Mouse (Mus musculus) heart, embryonic 16.5 days (tissue): ENCODE results near the gene Klhdc8a. TPM values are rescaled to one million over a fixed set of nuclear protein-coding genes. Genes with fewer than 3 reads are reported as not detected.
A peak's percentile ranks its signal among the peaks of the same experiment; 100 is the strongest.

ENCODE experiments used
- ATAC-seq: fragments of 200-750 bp; cut with Nextera tagmentation; replicated peaks from 2 replicates; pipeline ENCODE4 v1.8.0; 2017; ENCODE audit warnings: moderate number of reproducible peaks; ENCODE audit not compliant: insufficient read depth, low FRiP score; ENCODE audit errors: extremely low read depth
- H3K27ac ChIP-seq: fragments of 300-500 bp; sonication (generic); 2 replicates; pipeline ENCODE4 v1.5.1; 2014; ENCODE audit warnings: mild to moderate bottlenecking, low read length, control low read depth, moderate library complexity
- H3K27me3 ChIP-seq: fragments of 300-500 bp; sonication (generic); 2 replicates; pipeline ENCODE4 v1.6.1; 2014; ENCODE audit warnings: low read length, mixed read lengths; ENCODE audit not compliant: control insufficient read depth, insufficient read depth
- H3K36me3 ChIP-seq: fragments of 300-500 bp; sonication (generic); 2 replicates; pipeline ENCODE4 v1.6.1; 2014; ENCODE audit not compliant: control insufficient read depth, insufficient read depth
- H3K4me1 ChIP-seq: fragments of 300-500 bp; sonication (generic); 2 replicates; pipeline ENCODE4 v1.6.1; 2014; ENCODE audit warnings: low read length, mixed read lengths; ENCODE audit not compliant: control insufficient read depth, insufficient read depth
- H3K4me2 ChIP-seq: fragments of 300-500 bp; sonication (generic); 2 replicates; pipeline ENCODE4 v1.6.1; 2014; ENCODE audit warnings: low read depth, mild to moderate bottlenecking, control low read depth, low read length
- H3K4me3 ChIP-seq: fragments of 300-500 bp; sonication (generic); 2 replicates; pipeline ENCODE4 v1.5.1; 2014; ENCODE audit warnings: mild to moderate bottlenecking, control low read depth, low read length
- H3K9ac ChIP-seq: fragments of 300-500 bp; sonication (generic); 2 replicates; pipeline ENCODE4 v1.6.1; 2014; ENCODE audit warnings: low read length, control low read depth
- H3K9me3 ChIP-seq: fragments of 300-500 bp; sonication (generic); replicated peaks from 2 replicates; pipeline ENCODE4 v1.6.1; 2016; ENCODE audit warnings: low read length; ENCODE audit not compliant: control insufficient read depth
- WGBS: fragments of 180-500 bp; shearing (Covaris S2); extraction: QIAGEN DNeasy Blood & Tissue Kit; methylation state at CpG from one replicate; pipeline ENCODE4 v1.1.7; 2014; 5-methylcytosine and 5-hydroxymethylcytosine counted together
- polyA plus RNA-seq: library from polyadenylated mRNA; unstranded; fragments of >200 nt; fragmentation: Nextera tagmentation; extraction: Ambion mirVana; gene quantifications from 2 replicates; pipeline ENCODE4 v1.2.1, GENCODE M21; 2015

The Klhdc8a gene
- 0.49 and 0.62 TPM in 2 replicates for polyA plus RNA-seq

- 2% methylated on average over 28 of the region's 28 CpGs for WGBS
- peak; percentile 18; the same call in 1 of the 2 replicates for ATAC-seq
- H3K9ac ChIP-seq = peak within 1 kb of the TSS; percentile 77
- no peaks in the 10 kb centered on the region for H3K9me3 ChIP-seq
- peak within 1 kb of the TSS; percentile 68 for H3K4me3 ChIP-seq
- no peaks in the 10 kb centered on the region for H3K36me3 ChIP-seq
- peak within 1 kb of the TSS; percentile 99 for H3K4me2 ChIP-seq
- H3K27ac ChIP-seq = no peak within 1 kb of the TSS
- H3K4me1 ChIP-seq = peaks cover 7% of the 10 kb centered on the region
- H3K27me3 ChIP-seq = peaks cover 21% of the 10 kb centered on the region
These were observed at the start of gene Klhdc8a for GRCm38 (mm10) chr1:132298425-132298800. TSS of gene Klhdc8a (plus strand) at chr1:132298626.

- Histone ChIP-seq H3K9me3 (no peaks in the 10 kb centered on the region), H3K9ac (no peak overlapping the region), H3K27me3 (no peaks in the 10 kb centered on the region), H3K36me3 (no peaks in the 10 kb centered on the region), H3K4me2 (no peak overlapping the region), H3K4me1 (no peaks in the 10 kb centered on the region), H3K4me3 (no peak overlapping the region), H3K27ac (no peak overlapping the region)
- 79% methylated on average over 6 of the region's 6 CpGs for WGBS
- ATAC-seq = no peak
These were observed 44.0 kb upstream of the Klhdc8a start for GRCm38 (mm10) chr1:132254467-132254866.

- no peak overlapping the region for H3K4me2 ChIP-seq
- 79% methylated on average over 1 of the region's 1 CpGs for WGBS
- H3K27me3 ChIP-seq = no peaks in the 10 kb centered on the region
- H3K9me3 ChIP-seq = no peaks in the 10 kb centered on the region
- H3K9ac ChIP-seq = no peak overlapping the region
- no peaks in the 10 kb centered on the region for H3K4me1 ChIP-seq
- no peak for ATAC-seq
- no peak overlapping the region for H3K27ac ChIP-seq
- H3K4me3 ChIP-seq = no peak overlapping the region
- no peaks in the 10 kb centered on the region for H3K36me3 ChIP-seq
These were observed 38.1 kb upstream of the Klhdc8a start for GRCm38 (mm10) chr1:132260331-132260730.

GRCm38 (mm10) chr1:132261058-132261457, 37.4 kb upstream of the Klhdc8a start:
- Histone ChIP-seq H3K9me3 (no peaks in the 10 kb centered on the region), H3K4me2 (no peak overlapping the region), H3K27me3 (no peaks in the 10 kb centered on the region), H3K36me3 (no peaks in the 10 kb centered on the region), H3K9ac (no peak overlapping the region), H3K4me1 (no peaks in the 10 kb centered on the region), H3K27ac (no peak overlapping the region), H3K4me3 (no peak overlapping the region)
- no peak for ATAC-seq
- 66% methylated on average over 5 of the region's 5 CpGs for WGBS

GRCm38 (mm10) chr1:132263618-132264017, 34.8 kb upstream of the Klhdc8a start:
- H3K36me3 ChIP-seq = no peaks in the 10 kb centered on the region
- no peaks in the 10 kb centered on the region for H3K9me3 ChIP-seq
- no peak overlapping the region for H3K9ac ChIP-seq
- 72% methylated on average over 4 of the region's 4 CpGs for WGBS
- ATAC-seq = no peak
- H3K27ac ChIP-seq = no peak overlapping the region
- no peak overlapping the region for H3K4me3 ChIP-seq
- peaks cover 6% of the 10 kb centered on the region for H3K4me1 ChIP-seq
- no peak overlapping the region for H3K4me2 ChIP-seq
- no peaks in the 10 kb centered on the region for H3K27me3 ChIP-seq

GRCm38 (mm10) chr1:132264577-132264976, 33.8 kb upstream of the Klhdc8a start:
- Histone ChIP-seq H3K4me1 (peaks cover 6% of the 10 kb centered on the region), H3K36me3 (no peaks in the 10 kb centered on the region), H3K4me3 (no peak overlapping the region), H3K27ac (no peak overlapping the region), H3K27me3 (no peaks in the 10 kb centered on the region), H3K4me2 (no peak overlapping the region), H3K9me3 (no peaks in the 10 kb centered on the region), H3K9ac (no peak overlapping the region)
- WGBS = 56% methylated on average over 7 of the region's 7 CpGs
- no peak for ATAC-seq

- 63% methylated on average over 8 of the region's 8 CpGs for WGBS
- no peak overlapping the region for H3K4me2 ChIP-seq
- no peaks in the 10 kb centered on the region for H3K27me3 ChIP-seq
- peaks cover 6% of the 10 kb centered on the region for H3K4me1 ChIP-seq
- no peaks in the 10 kb centered on the region for H3K36me3 ChIP-seq
- ATAC-seq = no peak; the same call in 1 of the 2 replicates
- no peaks in the 10 kb centered on the region for H3K9me3 ChIP-seq
- no peak overlapping the region for H3K9ac ChIP-seq
- no peak overlapping the region for H3K27ac ChIP-seq
- H3K4me3 ChIP-seq = no peak overlapping the region
These were observed 33.1 kb upstream of the Klhdc8a start for GRCm38 (mm10) chr1:132265211-132265859.

- ATAC-seq = no peak
- no peaks in the 10 kb centered on the region for H3K9me3 ChIP-seq
- H3K4me1 ChIP-seq = peaks cover 6% of the 10 kb centered on the region
- H3K4me3 ChIP-seq = no peak overlapping the region
- no peak overlapping the region for H3K4me2 ChIP-seq
- H3K27me3 ChIP-seq = no peaks in the 10 kb centered on the region
- WGBS = 86% methylated on average over 10 of the region's 10 CpGs
- H3K27ac ChIP-seq = no peak overlapping the region
- H3K36me3 ChIP-seq = no peaks in the 10 kb centered on the region
- no peak overlapping the region for H3K9ac ChIP-seq
These were observed 32.5 kb upstream of the Klhdc8a start for GRCm38 (mm10) chr1:132265936-132266335.

GRCm38 (mm10) chr1:132266791-132267557, 31.5 kb upstream of the Klhdc8a start:
- Histone ChIP-seq H3K4me1 (peaks cover 6% of the 10 kb centered on the region), H3K36me3 (no peaks in the 10 kb centered on the region), H3K4me2 (peak overlapping the region; percentile 32; the same call in 1 of the 2 replicates), H3K9me3 (no peaks in the 10 kb centered on the region), H3K9ac (no peak overlapping the region), H3K27ac (no peak overlapping the region), H3K4me3 (no peak overlapping the region), H3K27me3 (no peaks in the 10 kb centered on the region)
- WGBS = 25% methylated on average over 8 of the region's 8 CpGs
- no peak for ATAC-seq
